Mouse (Mus musculus): Measurements from ENCODE around the gene Cfd.

- TF ChIP-seq CTCF (IDR thresholded peaks at IDR 0.05; ENCODE audit: borderline replicate concordance, insufficient read depth, low read length): no peak
- TF ChIP-seq POLR2A (IDR thresholded peaks at IDR 0.05; ENCODE audit: low read depth, low read length): no peak
Measured at GRCm38 (mm10) chr10:79933861-79934260, 43.2 kb downstream of the Cfd start.
